Mouse (Mus musculus): ENCODE results near the gene Mfap3l. TPM values are rescaled to one million over a fixed set of nuclear protein-coding genes. Genes with fewer than 3 reads are reported as not detected.

Gene Mfap3l
- total RNA-seq, 2 experiments from 2014 or later: 9.0 to 10.6 TPM

Other genes starting within 250 kb of the Mfap3l start
- gene Gm10283, start 129.6 kb upstream of the Mfap3l start, total RNA-seq (2021): not detected
- gene Aadat, start 126.9 kb upstream of the Mfap3l start, total RNA-seq (2021): not detected

Data from heart, postnatal 25 days (tissue).